Mouse (Mus musculus) G1E (cell line): ENCODE results near the gene Tmub2. TPM values are rescaled to one million over a fixed set of nuclear protein-coding genes. Genes with fewer than 3 reads are reported as not detected.

Experiments used
- ATAC-seq: 2 replicates; pipeline ENCODE4 v1.8.0; 2016; ENCODE audit warnings: mild to moderate bottlenecking; ENCODE audit not compliant: insufficient number of reproducible peaks, poor library complexity, low FRiP score, severe bottlenecking; ENCODE audit errors: extremely low read depth
- DNase-seq: peaks from one replicate; pipeline ENCODE4 v3.0.0; 2012; ENCODE audit warnings: low spot score
- H3K27me3 ChIP-seq: 2 replicates; pipeline ENCODE4 v1.6.1; 2012; ENCODE audit warnings: mild to moderate bottlenecking, low read length, inconsistent platforms; ENCODE audit not compliant: insufficient read depth
- H3K36me3 ChIP-seq: replicated peaks from 2 replicates; pipeline ENCODE3; 2012; ENCODE audit warnings: mild to moderate bottlenecking, inconsistent platforms
- H3K4me1 ChIP-seq: 2 replicates; pipeline ENCODE4 v1.6.1; 2012; ENCODE audit warnings: low read depth, low read length, inconsistent platforms, mixed read lengths; ENCODE audit not compliant: insufficient read depth
- H3K4me3 ChIP-seq: 2 replicates; pipeline ENCODE4 v1.5.1; 2012; ENCODE audit warnings: low read depth, mild to moderate bottlenecking, inconsistent platforms, low read length, moderate library complexity, mixed read lengths
- H3K9me3 ChIP-seq: replicated peaks from 2 replicates; pipeline ENCODE4 v1.6.1; 2012; ENCODE audit warnings: inconsistent platforms
- CTCF ChIP-seq: IDR thresholded peaks from 2 replicates; pipeline ENCODE4 v1.5.1; 2012; ENCODE audit warnings: low read depth, low read length, inconsistent platforms, mixed read lengths
- GATA1 ChIP-seq: IDR thresholded peaks from 2 replicates; pipeline ENCODE4 v1.6.1; 2012; ENCODE audit warnings: borderline replicate concordance, low read length, inconsistent platforms, mixed read lengths
- GATA2 ChIP-seq: IDR thresholded peaks from 2 replicates; pipeline ENCODE4 v1.6.1; 2012; ENCODE audit warnings: low read depth, low read length, inconsistent platforms, borderline replicate concordance
- POLR2AphosphoS5 ChIP-seq: IDR thresholded peaks from 2 replicates; pipeline ENCODE4 v1.6.1; 2012; ENCODE audit warnings: low read depth, low read length, inconsistent platforms; ENCODE audit not compliant: insufficient replicate concordance
- TAL1 ChIP-seq: conservative IDR thresholded peaks from 2 replicates; pipeline ENCODE4 v1.6.1; 2012; ENCODE audit warnings: low read depth, low read length, inconsistent platforms, mixed read lengths
- polyA plus RNA-seq: library from polyadenylated mRNA; stranded (reverse); fragments of >175 nt; gene quantifications from 2 replicates; pipeline ENCODE4 v1.2.3, GENCODE M21; 2012
- total RNA-seq, 2 experiments: library from RNA; stranded (forward) in 1 of 2; stranded (reverse) in 1 of 2; fragments of 200-1000 nt in 1 of 2; fragments of >200 nt in 1 of 2; fragmentation: Nextera tagmentation in 1 of 2; gene quantifications; 2 replicates each; pipeline ENCODE4 v1.2.3; 2014 to 2017

The Tmub2 gene
- total and polyA plus RNA-seq, 3 experiments, result 17.9 to 30.3 (median 27.2) TPM

DNA sequence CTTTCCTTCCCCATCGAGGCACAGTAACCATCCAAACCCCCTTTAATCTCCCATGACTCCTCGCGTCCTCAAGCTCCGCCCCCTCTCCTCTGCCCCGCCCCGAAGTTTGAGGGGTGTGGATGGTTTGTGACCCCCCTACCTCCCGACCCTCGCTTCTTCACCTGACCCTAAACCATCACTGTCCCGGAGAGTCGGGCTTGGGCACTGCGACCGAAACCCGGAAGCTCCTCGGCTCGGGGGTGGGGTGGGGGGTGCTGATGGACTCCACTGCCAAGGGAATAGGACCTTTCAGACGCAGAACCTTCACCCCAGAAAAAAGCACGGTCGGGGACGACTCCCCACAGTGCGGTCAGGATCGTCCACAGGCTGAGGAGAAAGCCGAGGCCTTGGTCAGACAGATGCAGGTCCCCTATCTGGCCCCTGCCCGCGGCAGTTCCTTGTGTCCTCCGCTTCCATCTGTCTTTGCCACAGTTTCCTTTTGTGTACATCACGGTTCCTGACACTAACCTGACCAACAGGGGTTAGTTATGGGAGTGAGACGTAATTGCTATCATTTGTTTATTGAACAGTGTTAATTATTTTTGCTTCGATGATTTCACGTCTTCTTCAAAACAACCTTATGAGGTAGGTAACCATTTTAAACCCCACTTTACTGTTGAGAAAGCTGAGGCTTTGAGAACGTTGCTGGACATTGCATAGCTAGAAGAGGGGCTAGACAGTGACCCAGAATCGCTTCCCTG is 534 bp downstream of the Tmub2 start:
- ATAC-seq, result no peak; the same call in 1 of the 2 replicates
- TF ChIP-seq TAL1 (no peak), GATA2 (no peak), POLR2AphosphoS5 (no peak), CTCF (no peak), GATA1 (no peak)
- H3K9me3 ChIP-seq, result no peaks in the 10 kb centered on the region
- H3K4me1 ChIP-seq, result peaks cover 46% of the 10 kb centered on the region
- H3K36me3 ChIP-seq, result peaks cover 42% of the 10 kb centered on the region
- H3K4me3 ChIP-seq, result peak overlapping the region; percentile 81
- DNase-seq, result peak; percentile 45
- H3K27me3 ChIP-seq, result no peaks in the 10 kb centered on the region

GRCm38 (mm10) chr11:102287485-102287884 is 2.8 kb downstream of the Tmub2 start:
- no peak for DNase-seq
- 0 out of 2 replicates have a peak overlapping the region, but pooled peaks have one; percentile 39 for H3K4me3 ChIP-seq
- peaks cover 58% of the 10 kb centered on the region for H3K4me1 ChIP-seq
- TF ChIP-seq POLR2AphosphoS5 (peak; percentile 68; the same call in 1 of the 2 replicates), CTCF (no peak), GATA2 (no peak), TAL1 (no peak), GATA1 (no peak)
- no peaks in the 10 kb centered on the region for H3K27me3 ChIP-seq
- peaks cover 64% of the 10 kb centered on the region for H3K36me3 ChIP-seq
- ATAC-seq, result no peak
- H3K9me3 ChIP-seq, result no peaks in the 10 kb centered on the region

- Histone ChIP-seq H3K4me1 (peaks cover 58% of the 10 kb centered on the region), H3K36me3 (peaks cover 71% of the 10 kb centered on the region), H3K27me3 (no peaks in the 10 kb centered on the region), H3K9me3 (no peaks in the 10 kb centered on the region), H3K4me3 (no peak overlapping the region)
- no peak for ATAC-seq
- DNase-seq, result no peak
- no peak for TF ChIP-seq GATA1
- TF ChIP-seq GATA2, result no peak
- TF ChIP-seq POLR2AphosphoS5, result no peak; the same call in 1 of the 2 replicates
- no peak for TF ChIP-seq TAL1
- TF ChIP-seq CTCF, result no peak
These were observed 3.5 kb downstream of the Tmub2 start for GRCm38 (mm10) chr11:102288027-102288804.

DNA sequence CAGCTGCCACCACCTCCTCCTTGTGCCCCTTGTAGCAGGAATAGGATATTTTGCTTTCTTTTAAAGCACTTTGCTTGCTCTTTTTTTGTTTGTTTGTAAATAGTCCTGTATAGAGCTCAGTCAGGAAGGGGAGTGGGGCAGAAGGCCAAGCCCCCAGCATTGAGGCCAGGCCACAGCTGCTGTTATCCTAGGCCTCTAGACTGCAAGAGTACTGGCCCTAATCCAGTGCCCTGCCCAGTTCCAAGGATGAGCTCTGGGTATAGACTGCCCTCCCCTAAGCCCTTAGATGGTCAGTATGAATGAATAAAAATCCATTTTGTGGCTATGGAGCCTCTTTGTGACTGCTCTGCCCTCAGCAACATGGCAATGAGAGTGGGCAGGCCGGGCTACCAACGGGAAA is 4.2 kb downstream of the Tmub2 start:
- TF ChIP-seq TAL1, result no peak
- no peak for ATAC-seq
- Histone ChIP-seq H3K4me1 (peaks cover 60% of the 10 kb centered on the region), H3K4me3 (no peak overlapping the region), H3K36me3 (peaks cover 78% of the 10 kb centered on the region), H3K27me3 (no peaks in the 10 kb centered on the region), H3K9me3 (no peaks in the 10 kb centered on the region)
- DNase-seq, result no peak

DNA sequence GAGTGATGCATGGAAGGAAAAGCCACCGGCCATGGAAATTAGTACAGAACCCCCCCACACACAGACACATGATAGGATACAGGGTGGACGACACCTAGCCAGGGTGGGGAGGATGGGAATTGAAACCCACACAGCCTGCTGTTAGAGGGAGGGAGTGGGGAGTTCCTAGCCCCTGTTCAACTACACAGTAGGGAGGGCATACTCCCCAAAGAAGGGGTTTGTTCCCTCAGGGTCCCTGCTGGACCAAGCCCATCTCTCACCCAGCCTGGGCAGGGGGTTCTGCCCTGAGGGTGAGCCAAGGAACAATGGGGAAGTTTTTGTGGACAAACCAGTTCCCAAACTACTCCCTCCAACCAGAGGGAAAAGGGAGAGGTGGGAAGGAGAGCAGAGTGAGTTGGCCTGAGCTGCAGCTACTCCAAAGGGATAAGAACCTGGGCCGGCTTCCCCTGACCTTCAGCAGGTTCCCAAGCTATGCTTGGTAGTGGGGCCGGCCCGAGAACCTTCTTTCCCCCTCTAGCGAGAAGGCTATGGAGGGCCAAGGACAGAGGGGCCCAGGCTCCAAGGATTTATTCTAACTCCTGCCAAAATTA is 4.9 kb downstream of the Tmub2 start:
- peaks cover 61% of the 10 kb centered on the region for H3K4me1 ChIP-seq
- no peaks in the 10 kb centered on the region for H3K9me3 ChIP-seq
- H3K4me3 ChIP-seq, result no peak overlapping the region
- H3K27me3 ChIP-seq, result no peaks in the 10 kb centered on the region
- no peak for ATAC-seq
- DNase-seq, result no peak
- peaks cover 85% of the 10 kb centered on the region for H3K36me3 ChIP-seq
- TF ChIP-seq POLR2AphosphoS5, result no peak
- no peak for TF ChIP-seq GATA1
- no peak for TF ChIP-seq TAL1
- no peak for TF ChIP-seq CTCF
- no peak for TF ChIP-seq GATA2

- Histone ChIP-seq H3K4me3 (no peak overlapping the region), H3K36me3 (peaks cover 91% of the 10 kb centered on the region), H3K9me3 (no peaks in the 10 kb centered on the region), H3K4me1 (peaks cover 66% of the 10 kb centered on the region), H3K27me3 (no peaks in the 10 kb centered on the region)
- DNase-seq (no peak), ATAC-seq (no peak)
- TF ChIP-seq CTCF (no peak), GATA1 (no peak), TAL1 (no peak), GATA2 (no peak), POLR2AphosphoS5 (no peak)
These were observed 5.4 kb downstream of the Tmub2 start for GRCm38 (mm10) chr11:102290141-102290540.
